Mouse (Mus musculus) layer of hippocampus, adult 11-12 months (tissue): ENCODE results near the gene Olfr918.
A peak's percentile ranks its signal among the peaks of the same experiment; 100 is the strongest.

Experiments
- DNase-seq: peaks from one replicate; pipeline ENCODE4 v3.0.0; 2022; ENCODE audit warnings: low spot score

The Olfr918 gene

DNA sequence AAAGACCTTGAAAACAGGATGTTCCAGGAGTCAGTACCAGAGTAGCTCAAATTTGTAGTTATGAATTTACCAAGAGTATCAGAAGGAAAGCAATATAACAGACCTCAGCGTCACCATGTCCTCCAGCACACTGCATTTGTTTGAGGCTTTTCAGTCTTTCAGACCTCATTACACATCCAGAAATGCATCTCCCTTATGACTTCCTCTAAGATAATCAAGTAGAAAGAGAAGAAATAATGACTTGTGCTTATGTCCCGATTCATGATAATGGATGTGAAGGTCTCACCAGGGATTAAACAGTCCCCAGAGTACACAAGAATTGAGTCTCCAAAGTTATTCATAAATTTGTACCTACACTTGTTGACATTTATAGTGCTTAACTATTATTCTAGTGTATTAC lies at the start of gene Olfr918:
Gene Olfr918, minus strand, starts transcription at position 101 of the 400 bp plus-strand sequence.
- no peak for DNase-seq

- DNase-seq, result no peak
Observed at GRCm38 (mm10) chr9:38724044-38724443, 49.6 kb upstream of the Olfr918 start.

GRCm38 (mm10) chr9:38718927-38719441 lies 44.6 kb upstream of the Olfr918 start:
- no peak for DNase-seq

GRCm38 (mm10) chr9:38718102-38718501 lies 43.7 kb upstream of the Olfr918 start, which contains the start of gene Vwa5a:
Gene Vwa5a, plus strand, starts transcription at chr9:38718268.
- DNase-seq, result peak; percentile 8

- no peak for DNase-seq
Observed at GRCm38 (mm10) chr9:38672887-38673286, 1.5 kb downstream of the Olfr918 start.

GRCm38 (mm10) chr9:38665742-38666141 lies 8.7 kb downstream of the Olfr918 start, which contains the start of gene Olfr917:
Gene Olfr917, minus strand, starts transcription at chr9:38665842.
- DNase-seq, result no peak

- DNase-seq, result no peak
Observed at GRCm38 (mm10) chr9:38659775-38660174, 14.6 kb downstream of the Olfr918 start, which contains the start of gene Olfr916. Gene Olfr916, minus strand, starts transcription at chr9:38659875.

DNA sequence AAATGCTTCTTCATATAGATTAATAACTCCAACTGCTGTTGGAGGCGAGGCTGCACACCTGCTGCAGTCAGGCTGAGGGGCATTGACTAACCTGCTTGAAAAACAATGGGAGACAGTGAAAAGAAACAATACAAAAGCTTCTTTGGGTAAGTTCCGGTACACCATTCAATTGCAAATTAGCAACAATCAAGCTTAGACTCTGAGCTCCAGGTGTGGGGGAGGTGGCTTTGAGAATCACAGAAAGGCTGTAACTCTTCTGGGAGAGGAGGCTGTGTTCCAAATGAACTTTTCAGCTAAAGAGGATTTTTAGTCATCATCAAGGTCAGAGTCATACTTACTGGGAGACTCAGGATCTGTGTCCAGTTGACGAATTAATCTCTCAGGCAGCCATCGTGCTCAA lies 42.0 kb downstream of the Olfr918 start:
- no peak for DNase-seq
